ENCODE assay signal across 7 mouse cellular contexts in the genomic region with DNA sequence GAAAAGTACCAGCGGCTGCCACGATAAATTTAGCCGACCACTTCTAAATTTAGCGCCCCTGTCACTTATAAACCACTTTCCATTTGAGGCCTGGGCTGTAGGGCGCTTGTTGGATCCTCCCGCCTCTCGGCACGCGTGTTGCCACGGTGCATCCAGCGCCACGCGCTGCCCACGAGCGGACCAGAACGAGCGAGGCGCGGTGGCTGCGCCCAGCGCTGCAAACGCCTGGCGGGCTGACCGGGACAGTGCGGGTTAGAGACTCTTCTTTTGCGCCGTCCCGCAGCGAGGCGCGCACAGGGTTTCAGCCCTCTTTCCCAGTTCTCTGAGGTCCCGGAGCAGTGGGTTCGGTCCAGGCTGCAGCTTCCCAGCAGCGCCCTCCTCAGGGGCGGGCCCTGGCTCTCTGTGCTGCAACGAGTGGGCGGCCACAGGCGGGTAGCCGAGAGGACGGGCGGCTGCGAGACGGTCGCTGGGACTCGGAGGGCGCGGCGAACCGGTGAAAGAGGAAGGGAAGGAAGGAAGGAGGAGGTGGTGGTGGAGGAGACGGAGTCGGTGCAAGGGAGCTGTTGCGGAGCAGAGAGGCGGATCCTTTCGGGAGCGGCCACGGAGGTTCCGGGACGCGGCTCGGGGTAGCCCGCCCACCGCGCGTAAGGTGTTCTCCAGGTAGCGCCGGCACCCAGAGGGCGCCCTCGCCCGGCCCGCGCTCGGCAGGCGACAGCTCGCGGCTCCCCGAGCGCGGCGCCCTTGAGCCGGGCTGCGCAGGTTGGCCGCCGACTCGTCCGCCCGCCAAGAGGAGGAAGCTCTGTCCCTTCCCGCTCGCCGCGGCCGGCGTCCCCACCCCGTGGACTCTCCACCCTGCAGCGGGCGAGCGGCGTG. TPM values are rescaled to one million over a fixed set of nuclear protein-coding genes. Genes with fewer than 3 reads are reported as not detected.
DNase-seq lines count a peak whose midpoint lies in the region; ATAC-seq lines count a peak whose summit lies in the region.

No protein-coding gene starts in this region.

- no peaks in the 10 kb centered on the region for H3K9me3 ChIP-seq in embryonic facial prominence, embryonic 14.5 days (ENCODE audit: control insufficient read depth, low read length)
- H3K9me3 ChIP-seq in heart, embryonic 11.5 days (replicated peaks; ENCODE audit: control insufficient read depth, low read length) = no peaks in the 10 kb centered on the region
- H3K9me3 ChIP-seq in kidney, embryonic 15.5 days (replicated peaks) = no peaks in the 10 kb centered on the region
- H3K9me3 ChIP-seq in limb, embryonic 15.5 days = no peaks in the 10 kb centered on the region
- no peaks in the 10 kb centered on the region for H3K9me3 ChIP-seq in midbrain, embryonic 16.5 days (replicated peaks; ENCODE audit: control insufficient read depth, low read length, poor library complexity, severe bottlenecking)

- H3K4me1 ChIP-seq in embryonic facial prominence, embryonic 14.5 days (ENCODE audit: control insufficient read depth, insufficient read depth, low read length) = peaks cover 7% of the 10 kb centered on the region; the same call in 1 of the 2 replicates
- H3K4me1 ChIP-seq in heart, embryonic 11.5 days (ENCODE audit: control insufficient read depth, insufficient read depth, low read length) = peaks cover 16% of the 10 kb centered on the region
- peaks cover 34% of the 10 kb centered on the region for H3K4me1 ChIP-seq in kidney, embryonic 15.5 days
- peaks cover 23% of the 10 kb centered on the region; the same call in 1 of the 2 replicates for H3K4me1 ChIP-seq in limb, embryonic 15.5 days
- H3K4me1 ChIP-seq in midbrain, embryonic 16.5 days (ENCODE audit: control insufficient read depth, insufficient read depth, low read length) = peaks cover 7% of the 10 kb centered on the region

- peak overlapping the region; percentile 72 for H3K9ac ChIP-seq in embryonic facial prominence, embryonic 14.5 days (ENCODE audit: low read depth, low read length)
- peak overlapping the region; percentile 85 for H3K9ac ChIP-seq in heart, embryonic 11.5 days (ENCODE audit: low read depth, low read length)
- peak overlapping the region; percentile 88 for H3K9ac ChIP-seq in kidney, embryonic 15.5 days
- peak overlapping the region; percentile 69 for H3K9ac ChIP-seq in limb, embryonic 15.5 days
- H3K9ac ChIP-seq in midbrain, embryonic 16.5 days (ENCODE audit: low read depth, low read length) = peak overlapping the region; percentile 86

- peak overlapping the region; percentile 77 for H3K4me3 ChIP-seq in embryonic facial prominence, embryonic 14.5 days (ENCODE audit: low read depth, low read length)
- peak overlapping the region; percentile 84 for H3K4me3 ChIP-seq in heart, embryonic 11.5 days (ENCODE audit: low read depth, low read length)
- peak overlapping the region; percentile 85 for H3K4me3 ChIP-seq in kidney, embryonic 15.5 days (replicated peaks)
- H3K4me3 ChIP-seq in limb, embryonic 15.5 days = peak overlapping the region; percentile 78
- peak overlapping the region; percentile 80 for H3K4me3 ChIP-seq in midbrain, embryonic 16.5 days (ENCODE audit: low read depth, low read length)

- H3K27ac ChIP-seq in embryonic facial prominence, embryonic 14.5 days (replicated peaks; ENCODE audit: low read depth, low read length) = peak overlapping the region; percentile 72
- peak overlapping the region; percentile 93 for H3K27ac ChIP-seq in heart, embryonic 11.5 days (ENCODE audit: low read depth, low read length)
- H3K27ac ChIP-seq in kidney, embryonic 15.5 days = peak overlapping the region; percentile 90
- peak overlapping the region; percentile 76 for H3K27ac ChIP-seq in limb, embryonic 15.5 days
- peak overlapping the region; percentile 72 for H3K27ac ChIP-seq in midbrain, embryonic 16.5 days (ENCODE audit: low read length)

- DNase-seq in adrenal gland, postnatal 10 days = peak; percentile 91
- DNase-seq in embryonic facial prominence, embryonic 14.5 days (ENCODE audit: low spot score) = peak; percentile 84
- peak; percentile 82 to 89 for DNase-seq in spleen, adult 18-20 months

- H3K36me3 ChIP-seq in embryonic facial prominence, embryonic 14.5 days (ENCODE audit: control insufficient read depth, insufficient read depth, low read length) = no peaks in the 10 kb centered on the region
- H3K36me3 ChIP-seq in heart, embryonic 11.5 days (ENCODE audit: control insufficient read depth, insufficient read depth, low read length) = no peaks in the 10 kb centered on the region
- no peaks in the 10 kb centered on the region for H3K36me3 ChIP-seq in kidney, embryonic 15.5 days
- no peaks in the 10 kb centered on the region for H3K36me3 ChIP-seq in limb, embryonic 15.5 days
- H3K36me3 ChIP-seq in midbrain, embryonic 16.5 days (ENCODE audit: control insufficient read depth, insufficient read depth, low read length) = no peaks in the 10 kb centered on the region

- ATAC-seq in embryonic facial prominence, embryonic 14.5 days (ENCODE audit: low read depth) = peak; percentile 88
- peak; percentile 76 for ATAC-seq in heart, embryonic 11.5 days (replicated peaks; ENCODE audit: insufficient number of reproducible peaks, low FRiP score, low TSS enrichment)
- ATAC-seq in kidney, embryonic 15.5 days (replicated peaks; ENCODE audit: low FRiP score) = peak; percentile 91
- ATAC-seq in limb, embryonic 15.5 days (ENCODE audit: insufficient number of reproducible peaks, low FRiP score, low TSS enrichment, low read depth) = peak; percentile 83
- ATAC-seq in midbrain, embryonic 16.5 days = peak; percentile 92

- H3K27me3 ChIP-seq in embryonic facial prominence, embryonic 14.5 days (replicated peaks; ENCODE audit: control insufficient read depth, insufficient read depth, low read length) = no peaks in the 10 kb centered on the region; the same call in 1 of the 2 replicates
- H3K27me3 ChIP-seq in heart, embryonic 11.5 days (ENCODE audit: control insufficient read depth, insufficient read depth, low read length) = 0 out of 2 replicates have a peak, but pooled peaks cover 7% of the 10 kb centered on the region
- peaks cover 12% of the 10 kb centered on the region for H3K27me3 ChIP-seq in kidney, embryonic 15.5 days
- H3K27me3 ChIP-seq in limb, embryonic 15.5 days = no peaks in the 10 kb centered on the region
- peaks cover 7% of the 10 kb centered on the region; the same call in 1 of the 2 replicates for H3K27me3 ChIP-seq in midbrain, embryonic 16.5 days (ENCODE audit: control insufficient read depth, insufficient read depth, low read depth, low read length)

- peak overlapping the region; percentile 81 for H3K4me2 ChIP-seq in embryonic facial prominence, embryonic 14.5 days (ENCODE audit: low read depth, low read length)
- peak overlapping the region; percentile 95 for H3K4me2 ChIP-seq in heart, embryonic 11.5 days
- H3K4me2 ChIP-seq in kidney, embryonic 15.5 days = peak overlapping the region; percentile 98
- H3K4me2 ChIP-seq in limb, embryonic 15.5 days = peak overlapping the region; percentile 97
- H3K4me2 ChIP-seq in midbrain, embryonic 16.5 days (ENCODE audit: low read length) = peak overlapping the region; percentile 88

- WGBS in embryonic facial prominence, embryonic 14.5 days = under 1% methylated on average over 60 of the region's 97 CpGs
- WGBS in heart, embryonic 11.5 days (ENCODE audit: insufficient replicate concordance) = under 1% methylated on average over 69 of the region's 97 CpGs
- under 1% methylated on average over 96 of the region's 97 CpGs for WGBS in kidney, embryonic 15.5 days
- under 1% methylated on average over 96 of the region's 97 CpGs for WGBS in limb, embryonic 15.5 days
- WGBS in midbrain, embryonic 16.5 days = under 1% methylated on average over 57 of the region's 97 CpGs

RNA-seq across cellular contexts. Expression of gene Map3k5, which starts 0.5 kb away (rescaled TPM):
- 10 to 100 TPM; 16.4 to 28.3 TPM for total RNA-seq in adrenal gland, postnatal 10 days (2021)
- 2.5 and 2.6 TPM in 2 replicates for polyA plus RNA-seq in embryonic facial prominence, embryonic 14.5 days (2014; fragmentation: Nextera tagmentation; extraction: Ambion mirVana)
- 3.2 and 4.2 TPM in 2 replicates for polyA plus RNA-seq in heart, embryonic 11.5 days (2014; fragmentation: Nextera tagmentation; extraction: Ambion mirVana)
- polyA plus RNA-seq in kidney, embryonic 15.5 days (2015; fragmentation: Nextera tagmentation; extraction: Ambion mirVana) = 2.7 and 3.0 TPM in 2 replicates
- 1.3 and 1.4 TPM in 2 replicates for polyA plus RNA-seq in limb, embryonic 15.5 days (2015; fragmentation: Nextera tagmentation; extraction: Ambion mirVana)
- 1.1 and 1.2 TPM in 2 replicates for polyA plus RNA-seq in midbrain, embryonic 16.5 days (2015; fragmentation: Nextera tagmentation; extraction: Ambion mirVana)

RNA-seq across cellular contexts. Expression of gene Pex7, which starts 26.3 kb away (rescaled TPM):
- 10 to 100 TPM; 42.5 to 47.8 TPM for total RNA-seq in adrenal gland, postnatal 10 days (2021)
- polyA plus RNA-seq in embryonic facial prominence, embryonic 14.5 days (2014; fragmentation: Nextera tagmentation; extraction: Ambion mirVana) = 28.6 and 29.6 TPM in 2 replicates
- polyA plus RNA-seq in heart, embryonic 11.5 days (2014; fragmentation: Nextera tagmentation; extraction: Ambion mirVana) = 36.5 and 38.4 TPM in 2 replicates
- polyA plus RNA-seq in kidney, embryonic 15.5 days (2015; fragmentation: Nextera tagmentation; extraction: Ambion mirVana) = 36.0 and 38.2 TPM in 2 replicates
- polyA plus RNA-seq in limb, embryonic 15.5 days (2015; fragmentation: Nextera tagmentation; extraction: Ambion mirVana) = 24.9 and 28.2 TPM in 2 replicates
- polyA plus RNA-seq in midbrain, embryonic 16.5 days (2015; fragmentation: Nextera tagmentation; extraction: Ambion mirVana) = 26.0 and 32.8 TPM in 2 replicates

Comparison
In these comparisons a context has a peak if more than half of its experiments do, and no peak if none do; other contexts are left out.
1. Peak in every context shown above with its lines: DNase-seq, ATAC-seq, H3K4me3 ChIP-seq and H3K27ac ChIP-seq.